Mouse (Mus musculus) forebrain, embryonic 15.5 days (tissue): ENCODE data around the gene Cabp2. TPM values are rescaled to one million over a fixed set of nuclear protein-coding genes. Genes with fewer than 3 reads are reported as not detected.

ENCODE experiments used
- ATAC-seq: fragments of 200-750 bp; cut with Nextera tagmentation; replicated peaks from 2 replicates; pipeline ENCODE4 v1.8.0; 2017; ENCODE audit warnings: mild to moderate bottlenecking, moderate TSS enrichment, moderate library complexity
- H3K27ac ChIP-seq: fragments of 300-500 bp; sonication (generic); replicated peaks from 2 replicates; pipeline ENCODE4 v1.5.1; 2015; ENCODE audit warnings: mild to moderate bottlenecking, inconsistent platforms
- H3K27me3 ChIP-seq: fragments of 300-500 bp; sonication (generic); 2 replicates; pipeline ENCODE4 v1.6.1; 2015; ENCODE audit warnings: inconsistent platforms
- H3K36me3 ChIP-seq: fragments of 300-500 bp; sonication (generic); 2 replicates; pipeline ENCODE4 v1.6.1; 2015; ENCODE audit warnings: mild to moderate bottlenecking, inconsistent platforms
- H3K4me1 ChIP-seq: fragments of 300-500 bp; sonication (generic); 2 replicates; pipeline ENCODE4 v1.6.1; 2015; ENCODE audit warnings: inconsistent platforms
- H3K4me2 ChIP-seq: fragments of 300-500 bp; sonication (generic); replicated peaks from 2 replicates; pipeline ENCODE4 v1.6.1; 2015; ENCODE audit warnings: mild to moderate bottlenecking, inconsistent platforms
- H3K4me3 ChIP-seq: fragments of 300-500 bp; sonication (generic); 2 replicates; pipeline ENCODE4 v1.5.1; 2015; ENCODE audit warnings: mild to moderate bottlenecking, inconsistent platforms
- H3K9ac ChIP-seq: fragments of 300-500 bp; sonication (generic); replicated peaks from 2 replicates; pipeline ENCODE4 v1.6.1; 2015; ENCODE audit warnings: mild to moderate bottlenecking, inconsistent platforms
- H3K9me3 ChIP-seq: fragments of 300-500 bp; sonication (generic); 2 replicates; pipeline ENCODE4 v1.6.1; 2016; ENCODE audit warnings: inconsistent platforms
- WGBS: fragments of 180-500 bp; shearing (Covaris S2); methylation state at CpG from one replicate; pipeline ENCODE4 v1.1.7; 2015; ENCODE audit warnings: mixed read lengths; 5-methylcytosine and 5-hydroxymethylcytosine counted together
- polyA plus RNA-seq: library from polyadenylated mRNA; unstranded; fragments of >200 nt; fragmentation: Nextera tagmentation; extraction: Ambion mirVana; gene quantifications from 2 replicates; pipeline ENCODE4 v1.2.1, GENCODE M21; 2015

The Cabp2 gene
- polyA plus RNA-seq, 1 experiment from 2014 or later, result not detected

GRCm38 (mm10) chr19:4090446-4090845 lies 9.1 kb downstream of the Cabp2 start:
- no peaks in the 10 kb centered on the region for H3K27me3 ChIP-seq
- no peak overlapping the region for H3K27ac ChIP-seq
- no peak overlapping the region for H3K4me3 ChIP-seq
- H3K36me3 ChIP-seq, result no peaks in the 10 kb centered on the region
- no peak overlapping the region for H3K9ac ChIP-seq
- 95% methylated on average over 3 of the region's 3 CpGs for WGBS
- no peak for ATAC-seq
- no peaks in the 10 kb centered on the region for H3K9me3 ChIP-seq
- no peak overlapping the region for H3K4me2 ChIP-seq
- H3K4me1 ChIP-seq, result no peaks in the 10 kb centered on the region

- no peak overlapping the region for H3K27ac ChIP-seq
- H3K9ac ChIP-seq, result no peak overlapping the region
- H3K4me3 ChIP-seq, result no peak overlapping the region
- WGBS, result 72% methylated on average over 2 of the region's 2 CpGs
- ATAC-seq, result no peak
- no peaks in the 10 kb centered on the region for H3K36me3 ChIP-seq
- H3K27me3 ChIP-seq, result no peaks in the 10 kb centered on the region
- H3K9me3 ChIP-seq, result no peaks in the 10 kb centered on the region
- peaks cover 7% of the 10 kb centered on the region for H3K4me1 ChIP-seq
- H3K4me2 ChIP-seq, result no peak overlapping the region
Observed at GRCm38 (mm10) chr19:4091383-4091782, 10.0 kb downstream of the Cabp2 start.

GRCm38 (mm10) chr19:4092750-4093149 lies 11.4 kb downstream of the Cabp2 start:
- WGBS, result 89% methylated on average over 3 of the region's 3 CpGs
- no peak for ATAC-seq
- H3K9ac ChIP-seq, result no peak overlapping the region
- no peaks in the 10 kb centered on the region for H3K36me3 ChIP-seq
- peaks cover 14% of the 10 kb centered on the region for H3K4me1 ChIP-seq
- no peak overlapping the region for H3K4me3 ChIP-seq
- no peaks in the 10 kb centered on the region for H3K9me3 ChIP-seq
- no peaks in the 10 kb centered on the region for H3K27me3 ChIP-seq
- H3K27ac ChIP-seq, result no peak overlapping the region
- no peak overlapping the region for H3K4me2 ChIP-seq

- H3K4me2 ChIP-seq, result no peak overlapping the region
- no peak overlapping the region for H3K9ac ChIP-seq
- 79% methylated on average over 7 of the region's 7 CpGs for WGBS
- no peak overlapping the region for H3K4me3 ChIP-seq
- H3K36me3 ChIP-seq, result no peaks in the 10 kb centered on the region
- no peak overlapping the region for H3K27ac ChIP-seq
- peaks cover 18% of the 10 kb centered on the region for H3K4me1 ChIP-seq
- H3K9me3 ChIP-seq, result no peaks in the 10 kb centered on the region
- no peaks in the 10 kb centered on the region for H3K27me3 ChIP-seq
- no peak for ATAC-seq
Observed at GRCm38 (mm10) chr19:4093772-4094171, 12.4 kb downstream of the Cabp2 start.

- H3K9ac ChIP-seq, result no peak overlapping the region
- no peak overlapping the region for H3K4me3 ChIP-seq
- peaks cover 21% of the 10 kb centered on the region for H3K4me1 ChIP-seq
- H3K27me3 ChIP-seq, result no peaks in the 10 kb centered on the region
- WGBS, result 85% methylated on average over 3 of the region's 3 CpGs
- no peak overlapping the region for H3K27ac ChIP-seq
- H3K36me3 ChIP-seq, result no peaks in the 10 kb centered on the region
- no peak overlapping the region for H3K4me2 ChIP-seq
- no peak for ATAC-seq
- no peaks in the 10 kb centered on the region for H3K9me3 ChIP-seq
Observed at GRCm38 (mm10) chr19:4094348-4094747, 13.0 kb downstream of the Cabp2 start.

GRCm38 (mm10) chr19:4094774-4095303 lies 13.5 kb downstream of the Cabp2 start:
- ATAC-seq, result no peak
- peaks cover 25% of the 10 kb centered on the region for H3K4me1 ChIP-seq
- no peak overlapping the region for H3K4me3 ChIP-seq
- H3K27me3 ChIP-seq, result no peaks in the 10 kb centered on the region
- no peaks in the 10 kb centered on the region for H3K36me3 ChIP-seq
- H3K9ac ChIP-seq, result no peak overlapping the region
- H3K4me2 ChIP-seq, result no peak overlapping the region
- H3K9me3 ChIP-seq, result no peaks in the 10 kb centered on the region
- WGBS, result 83% methylated on average over 5 of the region's 5 CpGs
- no peak overlapping the region for H3K27ac ChIP-seq

- WGBS, result 69% methylated on average over 3 of the region's 3 CpGs
- no peak overlapping the region; the same call in 1 of the 2 replicates for H3K4me3 ChIP-seq
- H3K27me3 ChIP-seq, result no peaks in the 10 kb centered on the region
- H3K27ac ChIP-seq, result 0 out of 2 replicates have a peak overlapping the region, but pooled peaks have one; percentile 91
- H3K4me1 ChIP-seq, result peaks cover 35% of the 10 kb centered on the region
- H3K9me3 ChIP-seq, result no peaks in the 10 kb centered on the region
- H3K9ac ChIP-seq, result 0 out of 2 replicates have a peak overlapping the region, but pooled peaks have one; percentile 61
- H3K36me3 ChIP-seq, result no peaks in the 10 kb centered on the region
- H3K4me2 ChIP-seq, result peak overlapping the region; percentile 75; the same call in 1 of the 2 replicates
- no peak for ATAC-seq
Observed at GRCm38 (mm10) chr19:4095802-4096201, 14.4 kb downstream of the Cabp2 start.

GRCm38 (mm10) chr19:4096642-4097440 lies 15.5 kb downstream of the Cabp2 start, which contains the start of gene Cdk2ap2:
Gene Cdk2ap2 (plus strand): TSS chr19:4097182.
- Histone ChIP-seq H3K36me3 (no peaks in the 10 kb centered on the region), H3K27me3 (no peaks in the 10 kb centered on the region), H3K4me3 (peak within 1 kb of the TSS; percentile 66), H3K9me3 (no peaks in the 10 kb centered on the region), H3K27ac (peak within 1 kb of the TSS; percentile 91), H3K4me1 (peaks cover 45% of the 10 kb centered on the region), H3K9ac (peak within 1 kb of the TSS; percentile 61), H3K4me2 (peak within 1 kb of the TSS; percentile 75)
- under 1% methylated on average over 65 of the region's 65 CpGs for WGBS
- peak; percentile 95 for ATAC-seq

- H3K27ac ChIP-seq, result peak overlapping the region; percentile 75
- ATAC-seq, result peak; percentile 12
- 1% methylated on average over 21 of the region's 21 CpGs for WGBS
- H3K27me3 ChIP-seq, result no peaks in the 10 kb centered on the region
- H3K9ac ChIP-seq, result peak overlapping the region; percentile 44
- peaks cover 50% of the 10 kb centered on the region for H3K4me1 ChIP-seq
- no peaks in the 10 kb centered on the region for H3K36me3 ChIP-seq
- H3K4me3 ChIP-seq, result peak overlapping the region; percentile 66
- H3K4me2 ChIP-seq, result peak overlapping the region; percentile 75
- H3K9me3 ChIP-seq, result no peaks in the 10 kb centered on the region
Observed at GRCm38 (mm10) chr19:4097441-4097825, 16.1 kb downstream of the Cabp2 start.

- no peak overlapping the region; the same call in 1 of the 2 replicates for H3K4me3 ChIP-seq
- H3K27me3 ChIP-seq, result no peaks in the 10 kb centered on the region
- H3K9me3 ChIP-seq, result no peaks in the 10 kb centered on the region
- no peak overlapping the region for H3K4me2 ChIP-seq
- no peak for ATAC-seq
- H3K27ac ChIP-seq, result no peak overlapping the region
- no peaks in the 10 kb centered on the region for H3K36me3 ChIP-seq
- peaks cover 50% of the 10 kb centered on the region for H3K4me1 ChIP-seq
- H3K9ac ChIP-seq, result no peak overlapping the region
- 89% methylated on average over 13 of the region's 13 CpGs for WGBS
Observed at GRCm38 (mm10) chr19:4098426-4098825, 17.0 kb downstream of the Cabp2 start.

- Histone ChIP-seq H3K4me2 (0 out of 2 replicates have a peak overlapping the region, but pooled peaks have one; percentile 3), H3K4me3 (no peak overlapping the region), H3K4me1 (peaks cover 50% of the 10 kb centered on the region), H3K27me3 (no peaks in the 10 kb centered on the region), H3K9me3 (no peaks in the 10 kb centered on the region), H3K36me3 (no peaks in the 10 kb centered on the region), H3K9ac (no peak overlapping the region), H3K27ac (no peak overlapping the region; the same call in 1 of the 2 replicates)
- no peak for ATAC-seq
- 9% methylated on average over 9 of the region's 9 CpGs for WGBS
Observed at GRCm38 (mm10) chr19:4099056-4099455, 17.7 kb downstream of the Cabp2 start.

- no peak for ATAC-seq
- peak within 1 kb of the TSS; percentile 55 for H3K9ac ChIP-seq
- 1% methylated on average over 52 of the region's 53 CpGs for WGBS
- H3K4me1 ChIP-seq, result peaks cover 50% of the 10 kb centered on the region
- H3K4me3 ChIP-seq, result peak within 1 kb of the TSS; percentile 61
- no peaks in the 10 kb centered on the region for H3K27me3 ChIP-seq
- no peaks in the 10 kb centered on the region for H3K9me3 ChIP-seq
- no peaks in the 10 kb centered on the region for H3K36me3 ChIP-seq
- H3K27ac ChIP-seq, result peak within 1 kb of the TSS; percentile 9
- H3K4me2 ChIP-seq, result peak within 1 kb of the TSS; percentile 92
Observed at GRCm38 (mm10) chr19:4099837-4100717, 18.7 kb downstream of the Cabp2 start, which contains the start of gene Pitpnm1. Gene Pitpnm1 (plus strand): TSS chr19:4099998.
